Mouse (Mus musculus) common myeloid progenitor, adult 5-6 weeks (primary cell): ENCODE data around the gene Thbd. TPM values are rescaled to one million over a fixed set of nuclear protein-coding genes. Genes with fewer than 3 reads are reported as not detected.

Experiments used
- ATAC-seq: replicated peaks from 2 replicates; pipeline ENCODE4 v1.8.0; 2016; ENCODE audit warnings: low read depth, mild to moderate bottlenecking, moderate TSS enrichment, inconsistent platforms; ENCODE audit not compliant: poor library complexity, severe bottlenecking
- total RNA-seq: library from RNA; stranded (forward); fragments of 200-1000, 187-1606 nt; gene quantifications from 2 replicates; pipeline ENCODE4 v1.2.3, GENCODE M21; 2017

The Thbd gene
- total RNA-seq, 1 experiment from 2014 or later = 5.6 TPM

- ATAC-seq = no peak
Observed at GRCm38 (mm10) chr2:148393846-148394245, 14.1 kb downstream of the Thbd start.

- ATAC-seq = peak; percentile 37
Observed at GRCm38 (mm10) chr2:148393149-148393548, 14.8 kb downstream of the Thbd start.

DNA sequence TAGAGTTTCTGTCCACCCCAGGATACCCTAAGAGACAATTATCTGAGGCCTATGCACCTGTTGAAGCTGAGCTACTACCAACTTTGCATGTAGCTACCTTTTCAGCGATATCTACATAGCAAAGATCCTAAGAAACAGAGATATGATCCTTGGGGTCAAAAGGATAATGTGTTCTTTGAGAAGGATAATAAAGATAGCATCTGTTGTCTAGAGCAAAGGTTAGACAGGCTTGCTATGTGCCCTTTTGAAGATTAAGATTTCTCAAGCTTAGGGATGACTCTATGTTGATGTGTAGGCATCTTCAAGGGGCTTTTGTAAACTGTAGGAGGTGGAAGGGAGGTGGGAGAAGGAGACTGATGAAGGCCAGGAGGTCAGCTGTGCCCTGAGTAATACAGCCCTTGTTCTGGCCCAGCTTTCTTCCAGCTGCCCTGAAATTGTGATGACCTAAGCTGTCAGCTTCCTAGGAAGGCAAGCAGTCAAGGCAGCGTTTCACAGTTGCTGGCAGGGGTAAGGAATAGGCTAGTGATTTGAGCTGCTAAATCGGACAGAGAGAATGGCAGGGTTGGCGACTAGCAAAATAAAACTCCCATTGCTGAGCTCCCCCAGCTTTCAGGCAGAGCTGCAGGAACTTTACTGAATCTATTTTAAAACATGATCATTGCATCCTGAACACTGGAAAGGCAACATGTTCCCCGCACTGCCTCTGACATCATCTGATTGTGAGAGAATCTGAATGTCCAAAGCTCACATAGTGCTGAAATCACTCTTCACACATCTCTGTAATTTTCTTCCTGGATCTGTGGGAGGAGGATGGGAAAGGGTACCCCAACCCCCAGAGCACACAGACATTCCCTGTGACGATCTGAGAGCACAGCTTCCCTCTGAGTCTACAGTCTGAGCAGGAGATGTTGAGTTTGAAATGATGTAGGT, 20.1 kb downstream of the Thbd start:
- no peak for ATAC-seq

- no peak for ATAC-seq
Observed at GRCm38 (mm10) chr2:148386927-148387326, 21.1 kb downstream of the Thbd start.

DNA sequence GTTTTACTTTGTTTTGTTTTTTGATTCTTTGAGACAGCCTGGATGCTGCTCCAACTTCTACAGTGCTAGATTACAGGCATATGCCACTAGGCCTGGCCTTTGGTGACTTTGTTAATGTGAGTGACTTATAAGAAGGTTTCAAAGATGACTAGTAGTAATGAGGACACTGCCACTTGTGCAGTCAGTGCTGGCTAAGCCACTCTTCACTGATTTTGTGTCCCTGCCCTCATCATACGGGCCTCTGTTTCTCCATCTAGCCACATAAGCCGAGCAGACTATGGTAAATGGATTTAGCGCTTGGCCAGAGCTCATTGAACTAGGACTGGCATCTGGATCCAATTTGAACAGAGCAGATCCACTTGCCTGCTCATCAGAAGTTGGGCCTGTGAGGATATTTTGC, 21.5 kb downstream of the Thbd start:
- ATAC-seq = no peak

GRCm38 (mm10) chr2:148381076-148381475, 26.9 kb downstream of the Thbd start:
- ATAC-seq = no peak

GRCm38 (mm10) chr2:148379899-148380413, 28.0 kb downstream of the Thbd start:
- ATAC-seq = no peak

DNA sequence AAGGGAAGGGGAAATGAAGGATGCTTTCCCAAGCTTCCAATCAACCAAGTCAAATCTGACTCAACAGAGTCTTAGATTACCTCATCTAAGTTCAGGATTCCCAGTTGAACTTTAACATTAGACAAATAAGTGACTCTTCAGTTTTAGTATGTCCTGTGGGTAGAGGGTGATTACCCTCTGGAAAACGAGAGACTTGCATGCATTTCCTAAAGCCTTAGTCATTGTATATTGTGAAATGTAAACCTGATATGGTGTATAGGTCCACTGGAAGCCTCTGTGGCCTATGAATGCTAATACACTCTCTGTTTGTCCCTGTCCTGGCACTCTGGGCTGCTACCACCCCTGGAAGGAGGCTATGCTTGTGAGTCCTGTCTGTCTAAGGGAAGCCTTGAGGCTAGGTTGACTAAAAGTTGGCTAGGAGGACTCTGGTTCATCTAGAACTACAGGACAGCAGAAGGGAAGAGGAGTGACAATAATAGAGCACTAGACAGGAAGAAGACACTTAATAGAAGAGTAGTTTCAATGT, 29.1 kb downstream of the Thbd start:
- no peak for ATAC-seq

GRCm38 (mm10) chr2:148375326-148376150, 32.5 kb downstream of the Thbd start:
- peak; percentile 71 for ATAC-seq

GRCm38 (mm10) chr2:148373602-148374071, 34.4 kb downstream of the Thbd start:
- ATAC-seq = no peak

DNA sequence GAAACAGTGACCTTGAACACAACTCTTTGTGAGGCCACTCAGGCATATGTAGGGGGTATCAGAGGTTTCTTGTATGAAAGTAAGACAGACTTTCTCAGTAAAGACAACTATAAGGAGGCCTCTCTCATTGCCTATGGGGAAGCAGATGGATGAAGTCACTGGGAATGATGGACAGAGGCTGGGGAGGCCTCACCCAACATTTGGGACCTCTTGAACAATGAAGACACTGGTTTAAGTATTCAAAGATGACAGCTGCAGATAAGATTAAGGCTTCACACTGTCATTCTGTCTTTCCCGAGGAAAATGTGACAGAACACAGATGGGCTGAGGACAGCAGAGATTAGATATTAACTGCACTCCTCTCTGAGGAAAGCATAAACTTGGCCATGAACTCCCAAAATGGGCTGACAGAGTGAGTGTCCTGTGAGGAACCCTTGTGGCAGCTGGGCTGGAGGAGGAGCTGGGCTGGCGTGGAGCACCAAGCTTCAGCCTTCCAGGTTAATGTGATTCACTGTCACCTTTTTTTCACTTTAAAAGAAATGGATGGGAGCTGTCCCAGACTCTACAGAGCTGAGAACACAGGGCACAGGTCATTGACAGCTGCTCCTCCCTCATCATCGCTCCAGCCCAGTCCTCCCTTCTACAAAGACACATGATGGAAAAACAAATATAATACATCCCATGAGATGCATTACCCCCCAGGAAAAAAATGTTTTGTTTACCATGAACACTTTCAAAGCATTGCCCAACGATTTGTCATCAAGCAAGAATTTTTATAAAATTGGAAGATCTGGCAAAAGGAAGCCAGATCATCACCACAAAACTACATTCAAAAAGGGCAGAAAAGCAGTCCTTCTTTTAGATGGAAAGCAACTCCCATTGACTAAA, 36.0 kb downstream of the Thbd start:
- ATAC-seq = no peak

GRCm38 (mm10) chr2:148365227-148365626, 42.8 kb downstream of the Thbd start:
- no peak for ATAC-seq

DNA sequence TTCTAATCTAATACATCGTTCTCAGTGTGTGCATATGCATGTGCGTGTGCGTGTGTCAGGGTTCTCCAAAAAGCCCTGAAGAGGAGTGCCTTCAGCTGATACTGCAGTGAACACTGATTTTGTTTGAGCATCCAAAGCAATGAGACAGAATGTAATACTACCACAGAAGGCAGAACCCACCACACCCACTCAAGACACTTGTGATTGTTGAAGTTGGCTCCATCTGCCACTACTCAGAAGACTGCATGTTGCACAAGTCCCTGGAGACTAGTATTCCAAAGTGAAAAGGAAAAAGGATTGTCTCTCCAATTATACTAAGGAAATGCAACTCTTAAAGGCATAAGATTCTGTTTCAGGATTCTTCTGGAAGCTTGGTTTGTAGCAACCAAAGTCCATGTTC, 43.5 kb downstream of the Thbd start:
- no peak for ATAC-seq

- no peak for ATAC-seq
Observed at GRCm38 (mm10) chr2:148357145-148357544, 50.8 kb downstream of the Thbd start.

Other genes with a start within 250 kb of the Thbd start
- gene Sstr4, start 12.8 kb downstream of the Thbd start, total RNA-seq = not detected in 2 replicates
- gene Cd93, start 35.4 kb upstream of the Thbd start, total RNA-seq = 118 TPM in 2 replicates